In the genomic region with DNA sequence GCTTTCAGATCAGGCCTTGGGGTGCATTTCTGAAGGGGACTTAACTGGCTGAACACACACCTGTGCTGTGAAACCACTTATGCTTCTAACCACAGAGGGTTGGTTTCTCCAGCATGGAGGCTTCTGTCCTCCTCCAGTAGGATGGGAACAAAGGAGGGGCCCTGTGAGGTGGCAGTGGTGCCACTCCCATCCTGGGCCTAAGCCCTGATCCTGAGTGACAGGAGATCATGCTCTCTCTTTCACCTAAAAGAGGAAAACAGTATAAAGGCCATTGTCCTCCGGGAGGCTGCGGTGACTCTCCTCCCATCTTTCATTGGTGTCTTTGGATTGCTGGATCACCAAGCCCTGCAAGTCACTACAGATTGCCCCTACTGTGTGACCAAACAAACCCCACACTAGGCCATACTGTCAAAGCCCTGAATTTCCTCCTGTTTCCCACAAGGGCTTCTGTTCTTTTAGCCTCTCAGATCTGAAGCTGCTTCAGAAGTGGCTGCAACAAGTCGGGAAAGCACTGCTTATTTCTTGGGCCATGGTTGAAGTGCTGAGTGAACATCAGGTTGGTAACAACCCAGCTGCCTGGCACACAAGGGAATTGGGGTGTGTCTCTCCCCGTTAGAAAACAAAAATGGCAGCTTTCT, we compare ENCODE assay signal across 20 mouse cellular contexts.
"Had no signal": no experiment of that assay in that cellular context is flagged by ENCODE, and none has a peak within 500 bp of the region (broad histone marks: within the 10 kb centered on the region; RNA-seq: fewer than 3 reads in every experiment).

No protein-coding gene starts in this region.

- H3K4me3 ChIP-seq: kidney, embryonic 15.5 days; left cerebral cortex, adult 2 months; liver, embryonic 13.5 days; midbrain, embryonic 15.5 days; neural tube, embryonic 12.5 days; neural tube, embryonic 15.5 days had no signal

- H3K9ac ChIP-seq: kidney, embryonic 15.5 days; liver, embryonic 13.5 days; midbrain, embryonic 15.5 days; neural tube, embryonic 12.5 days; neural tube, embryonic 15.5 days had no signal

- ATAC-seq: midbrain, embryonic 15.5 days had no signal

- H3K27ac ChIP-seq: kidney, embryonic 15.5 days; left cerebral cortex, adult 2 months; liver, embryonic 13.5 days; midbrain, embryonic 15.5 days; neural tube, embryonic 12.5 days; neural tube, embryonic 15.5 days had no signal

- H3K9me3 ChIP-seq: kidney, embryonic 15.5 days; liver, embryonic 13.5 days; midbrain, embryonic 15.5 days; neural tube, embryonic 12.5 days; neural tube, embryonic 15.5 days had no signal

- DNase-seq: kidney, adult 11 months; kidney, adult 8-10 months; kidney, postnatal 10 days; kidney, postnatal 36 days; layer of hippocampus, postnatal 36 days; liver, embryonic 13.5 days; lung, adult 2 months; lung, postnatal 14 days; lung, postnatal 4 days; right cerebral cortex, adult 18-20 months; right cerebral cortex, postnatal 14 days; right cerebral cortex, postnatal 4 days; thymus, adult 18-20 months; thymus, postnatal 14 days; thymus, postnatal 4 days had no signal

- H3K27me3 ChIP-seq: kidney, embryonic 15.5 days; liver, embryonic 13.5 days; midbrain, embryonic 15.5 days; neural tube, embryonic 12.5 days; neural tube, embryonic 15.5 days had no signal

- H3K4me1 ChIP-seq: liver, embryonic 13.5 days had no signal

- H3K4me2 ChIP-seq: kidney, embryonic 15.5 days; liver, embryonic 13.5 days; midbrain, embryonic 15.5 days; neural tube, embryonic 12.5 days; neural tube, embryonic 15.5 days had no signal

- H3K36me3 ChIP-seq: kidney, embryonic 15.5 days; liver, embryonic 13.5 days; midbrain, embryonic 15.5 days; neural tube, embryonic 12.5 days; neural tube, embryonic 15.5 days had no signal
